Mouse (Mus musculus) right cerebral cortex, adult 18-20 months (tissue): ENCODE results near the gene Smarce1.

ENCODE experiments used
- DNase-seq: peaks from one replicate; pipeline ENCODE4 v3.0.0; 2022; ENCODE audit warnings: mixed read lengths

The Smarce1 gene

GRCm38 (mm10) chr11:99166241-99166640 lies 64.6 kb downstream of the Smarce1 start:
- no peak for DNase-seq

- no peak for DNase-seq
These were observed 65.6 kb downstream of the Smarce1 start for GRCm38 (mm10) chr11:99165031-99165752.

- DNase-seq, result no peak
These were observed 67.7 kb downstream of the Smarce1 start for GRCm38 (mm10) chr11:99162972-99163686.

DNA sequence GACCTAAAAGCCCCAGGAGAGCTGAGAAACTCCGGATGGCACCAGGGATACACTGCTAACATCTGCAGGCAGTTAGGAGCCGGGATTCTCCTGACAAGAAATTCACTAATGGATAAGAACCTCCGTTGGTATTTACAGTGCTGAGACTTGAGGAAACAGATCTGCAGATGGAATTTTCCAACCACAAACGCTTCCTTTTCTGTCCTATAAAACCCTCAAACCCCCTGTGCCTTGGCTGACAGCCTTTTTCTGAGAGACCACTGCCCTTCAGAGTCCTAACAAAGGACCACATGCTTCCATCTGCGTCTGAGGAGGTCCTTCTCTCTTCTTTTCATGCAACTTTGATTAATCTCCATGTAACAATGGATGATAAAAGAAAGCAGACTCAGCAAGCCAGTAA lies 69.2 kb downstream of the Smarce1 start:
- no peak for DNase-seq

GRCm38 (mm10) chr11:99160228-99160627 lies 70.6 kb downstream of the Smarce1 start:
- no peak for DNase-seq
